Mouse (Mus musculus): ENCODE results near the gene Prm2. TPM values are rescaled to one million over a fixed set of nuclear protein-coding genes. Genes with fewer than 3 reads are reported as not detected.

Prm2 gene
- polyA plus RNA-seq (2014; fragmentation: Nextera tagmentation; extraction: Ambion mirVana), result not detected in 2 replicates

DNA sequence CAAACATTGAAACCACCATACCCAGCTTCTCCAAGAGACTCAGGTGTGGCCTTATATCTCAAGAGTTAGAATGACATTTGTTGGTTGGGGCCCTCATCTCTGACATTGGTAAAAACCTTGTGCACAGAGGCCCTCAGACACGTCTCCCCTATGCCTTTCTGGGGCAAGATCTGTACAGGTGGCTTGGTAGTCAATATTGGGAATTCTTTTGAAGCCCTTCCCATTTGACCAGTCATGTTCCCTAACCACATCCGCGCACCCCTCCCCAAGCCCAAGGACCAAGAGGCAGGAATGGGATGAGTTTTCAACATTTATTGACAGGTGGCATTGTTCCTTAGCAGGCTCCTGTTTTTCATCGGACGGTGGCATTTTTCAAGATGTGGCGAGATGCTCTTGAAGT lies at the start of gene Prm2:
Gene Prm2, minus strand, starts transcription at position 101 of the 400 bp plus-strand sequence.
- no peaks in the 10 kb centered on the region for H3K4me1 ChIP-seq (ENCODE audit: control insufficient read depth, insufficient read depth, low read length)
- no peak within 1 kb of the TSS for H3K4me2 ChIP-seq (ENCODE audit: low read depth, low read length)
- no peak for ATAC-seq (ENCODE audit: low read depth)
- 76% methylated on average over 6 of the region's 6 CpGs for WGBS
- H3K27ac ChIP-seq (ENCODE audit: low read depth, low read length), result no peak within 1 kb of the TSS
- H3K9me3 ChIP-seq (ENCODE audit: control insufficient read depth, low read length), result no peaks in the 10 kb centered on the region
- no peaks in the 10 kb centered on the region; the same call in 1 of the 2 replicates for H3K27me3 ChIP-seq (ENCODE audit: control insufficient read depth, insufficient read depth, low read length)
- H3K9ac ChIP-seq (replicated peaks; ENCODE audit: low read depth, low read length), result no peak within 1 kb of the TSS
- no peak within 1 kb of the TSS for H3K4me3 ChIP-seq (ENCODE audit: low read depth, low read length)
- H3K36me3 ChIP-seq (ENCODE audit: control insufficient read depth, insufficient read depth, low read length), result no peaks in the 10 kb centered on the region

- H3K36me3 ChIP-seq (ENCODE audit: control insufficient read depth, insufficient read depth, low read length), result no peaks in the 10 kb centered on the region
- WGBS, result 67% methylated on average over 6 of the region's 6 CpGs
- no peak overlapping the region for H3K9ac ChIP-seq (replicated peaks; ENCODE audit: low read depth, low read length)
- no peak overlapping the region for H3K4me3 ChIP-seq (ENCODE audit: low read depth, low read length)
- no peak overlapping the region for H3K27ac ChIP-seq (ENCODE audit: low read depth, low read length)
- H3K4me1 ChIP-seq (ENCODE audit: control insufficient read depth, insufficient read depth, low read length), result no peaks in the 10 kb centered on the region
- ATAC-seq (ENCODE audit: low read depth), result no peak
- no peak overlapping the region for H3K4me2 ChIP-seq (ENCODE audit: low read depth, low read length)
- H3K9me3 ChIP-seq (ENCODE audit: control insufficient read depth, low read length), result no peaks in the 10 kb centered on the region
- H3K27me3 ChIP-seq (ENCODE audit: control insufficient read depth, insufficient read depth, low read length), result no peaks in the 10 kb centered on the region
These were observed 48.4 kb upstream of the Prm2 start for GRCm38 (mm10) chr16:10844319-10844670.

- Histone ChIP-seq H3K4me3 (ENCODE audit: low read depth, low read length) (no peak overlapping the region), H3K36me3 (ENCODE audit: control insufficient read depth, insufficient read depth, low read length) (no peaks in the 10 kb centered on the region), H3K4me1 (ENCODE audit: control insufficient read depth, insufficient read depth, low read length) (no peaks in the 10 kb centered on the region), H3K27ac (ENCODE audit: low read depth, low read length) (no peak overlapping the region), H3K9ac (replicated peaks; ENCODE audit: low read depth, low read length) (no peak overlapping the region), H3K9me3 (ENCODE audit: control insufficient read depth, low read length) (no peaks in the 10 kb centered on the region), H3K4me2 (ENCODE audit: low read depth, low read length) (peak overlapping the region; percentile 30; the same call in 1 of the 2 replicates), H3K27me3 (ENCODE audit: control insufficient read depth, insufficient read depth, low read length) (no peaks in the 10 kb centered on the region)
- WGBS, result 28% methylated on average over 18 of the region's 18 CpGs
- ATAC-seq (ENCODE audit: low read depth), result peak; percentile 54; the same call in 1 of the 2 replicates
These were observed 47.8 kb upstream of the Prm2 start for GRCm38 (mm10) chr16:10843486-10844318.

DNA sequence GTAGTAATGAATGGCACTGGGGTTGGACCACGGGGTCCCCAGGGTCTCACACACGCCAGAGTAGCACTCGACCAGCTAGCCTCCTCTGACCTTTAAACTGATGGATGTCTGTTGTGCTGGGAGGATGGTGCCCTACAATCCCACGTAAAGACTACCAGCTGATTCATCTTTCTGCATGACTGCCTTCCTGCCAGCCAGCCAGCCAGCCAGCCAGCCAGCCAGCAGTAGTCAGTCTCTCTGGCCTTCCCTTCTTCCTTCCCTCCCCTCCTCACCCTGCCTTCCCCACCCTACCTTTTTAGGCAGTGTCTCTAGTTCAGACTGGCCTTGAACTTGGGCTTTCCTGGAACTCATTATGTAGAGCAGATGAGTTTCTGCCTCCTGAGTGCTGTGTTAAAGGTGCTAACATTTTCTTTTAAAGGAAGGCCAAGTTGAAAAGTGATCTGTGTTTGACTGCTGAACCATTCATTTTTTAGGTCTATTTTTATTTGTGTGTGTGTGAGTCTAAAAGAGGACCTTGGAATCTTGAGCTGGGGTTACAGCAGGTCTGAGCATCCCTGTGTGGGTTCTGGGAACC lies 46.4 kb upstream of the Prm2 start:
- H3K4me2 ChIP-seq (ENCODE audit: low read depth, low read length), result no peak overlapping the region
- no peak overlapping the region for H3K9ac ChIP-seq (replicated peaks; ENCODE audit: low read depth, low read length)
- H3K4me3 ChIP-seq (ENCODE audit: low read depth, low read length), result no peak overlapping the region
- no peak overlapping the region for H3K27ac ChIP-seq (ENCODE audit: low read depth, low read length)
- no peaks in the 10 kb centered on the region for H3K4me1 ChIP-seq (ENCODE audit: control insufficient read depth, insufficient read depth, low read length)
- 56% methylated on average over 4 of the region's 4 CpGs for WGBS
- H3K36me3 ChIP-seq (ENCODE audit: control insufficient read depth, insufficient read depth, low read length), result no peaks in the 10 kb centered on the region
- H3K27me3 ChIP-seq (ENCODE audit: control insufficient read depth, insufficient read depth, low read length), result no peaks in the 10 kb centered on the region
- no peak for ATAC-seq (ENCODE audit: low read depth)
- no peaks in the 10 kb centered on the region for H3K9me3 ChIP-seq (ENCODE audit: control insufficient read depth, low read length)

- Histone ChIP-seq H3K27me3 (ENCODE audit: control insufficient read depth, insufficient read depth, low read length) (no peaks in the 10 kb centered on the region), H3K9ac (replicated peaks; ENCODE audit: low read depth, low read length) (no peak overlapping the region), H3K36me3 (ENCODE audit: control insufficient read depth, insufficient read depth, low read length) (no peaks in the 10 kb centered on the region), H3K27ac (ENCODE audit: low read depth, low read length) (no peak overlapping the region), H3K4me3 (ENCODE audit: low read depth, low read length) (no peak overlapping the region), H3K4me1 (ENCODE audit: control insufficient read depth, insufficient read depth, low read length) (no peaks in the 10 kb centered on the region), H3K4me2 (ENCODE audit: low read depth, low read length) (no peak overlapping the region), H3K9me3 (ENCODE audit: control insufficient read depth, low read length) (no peaks in the 10 kb centered on the region)
- 96% methylated on average over 12 of the region's 14 CpGs for WGBS
- ATAC-seq (ENCODE audit: low read depth), result no peak
These were observed 44.1 kb upstream of the Prm2 start for GRCm38 (mm10) chr16:10840018-10840417.

DNA sequence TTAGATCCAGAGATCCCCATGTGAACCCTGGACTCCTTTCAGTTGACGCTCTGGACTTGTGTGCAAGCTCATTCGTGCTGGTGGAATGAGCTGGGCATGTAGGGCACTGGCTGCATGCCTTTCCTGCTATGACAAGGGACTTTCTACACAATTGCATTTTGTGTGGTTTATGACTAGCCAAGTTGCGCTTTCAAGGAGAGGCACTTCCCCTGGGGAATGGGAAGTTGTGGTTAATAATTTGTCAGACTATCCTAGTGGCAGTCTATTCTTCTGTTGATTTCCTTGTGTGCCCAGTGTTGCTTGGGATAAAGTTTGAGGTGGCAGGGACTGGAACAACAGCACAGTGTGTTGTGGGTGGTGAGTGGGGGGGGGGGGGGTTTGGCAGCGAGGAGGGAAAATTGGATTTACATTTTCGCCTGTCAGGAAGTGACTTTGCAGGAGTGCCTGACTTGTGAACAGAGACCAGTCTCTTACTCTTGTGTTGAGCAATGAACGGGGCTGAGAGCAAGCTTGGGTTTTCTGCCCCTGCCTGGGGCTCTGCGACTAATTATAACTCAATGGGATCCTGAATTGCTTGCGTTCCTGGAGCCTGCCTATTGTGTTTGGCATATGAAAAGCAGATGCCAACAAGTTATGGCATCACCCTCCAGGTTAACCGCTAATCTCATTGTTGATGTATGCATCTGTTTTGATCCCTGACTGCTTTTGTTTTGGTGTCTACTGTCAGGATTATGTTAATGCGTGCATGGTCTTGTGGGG lies 42.7 kb upstream of the Prm2 start:
- H3K27ac ChIP-seq (ENCODE audit: low read depth, low read length), result no peak overlapping the region
- no peak overlapping the region for H3K9ac ChIP-seq (replicated peaks; ENCODE audit: low read depth, low read length)
- H3K4me2 ChIP-seq (ENCODE audit: low read depth, low read length), result no peak overlapping the region
- no peaks in the 10 kb centered on the region for H3K4me1 ChIP-seq (ENCODE audit: control insufficient read depth, insufficient read depth, low read length)
- ATAC-seq (ENCODE audit: low read depth), result no peak
- H3K27me3 ChIP-seq (ENCODE audit: control insufficient read depth, insufficient read depth, low read length), result no peaks in the 10 kb centered on the region
- whole genome bisulfite sequencing, result 36% methylated on average over 10 of the region's 10 CpGs
- H3K36me3 ChIP-seq (ENCODE audit: control insufficient read depth, insufficient read depth, low read length), result no peaks in the 10 kb centered on the region
- no peaks in the 10 kb centered on the region for H3K9me3 ChIP-seq (ENCODE audit: control insufficient read depth, low read length)
- no peak overlapping the region for H3K4me3 ChIP-seq (ENCODE audit: low read depth, low read length)

- H3K27ac ChIP-seq (ENCODE audit: low read depth, low read length), result no peak overlapping the region
- no peaks in the 10 kb centered on the region for H3K4me1 ChIP-seq (ENCODE audit: control insufficient read depth, insufficient read depth, low read length)
- WGBS, result 78% methylated on average over 1 of the region's 1 CpGs
- H3K4me2 ChIP-seq (ENCODE audit: low read depth, low read length), result no peak overlapping the region
- H3K4me3 ChIP-seq (ENCODE audit: low read depth, low read length), result no peak overlapping the region
- H3K9ac ChIP-seq (replicated peaks; ENCODE audit: low read depth, low read length), result no peak overlapping the region
- ATAC-seq (ENCODE audit: low read depth), result no peak
- no peaks in the 10 kb centered on the region for H3K27me3 ChIP-seq (ENCODE audit: control insufficient read depth, insufficient read depth, low read length)
- H3K36me3 ChIP-seq (ENCODE audit: control insufficient read depth, insufficient read depth, low read length), result no peaks in the 10 kb centered on the region
- no peaks in the 10 kb centered on the region for H3K9me3 ChIP-seq (ENCODE audit: control insufficient read depth, low read length)
These were observed 42.0 kb upstream of the Prm2 start for GRCm38 (mm10) chr16:10837903-10838302.

DNA sequence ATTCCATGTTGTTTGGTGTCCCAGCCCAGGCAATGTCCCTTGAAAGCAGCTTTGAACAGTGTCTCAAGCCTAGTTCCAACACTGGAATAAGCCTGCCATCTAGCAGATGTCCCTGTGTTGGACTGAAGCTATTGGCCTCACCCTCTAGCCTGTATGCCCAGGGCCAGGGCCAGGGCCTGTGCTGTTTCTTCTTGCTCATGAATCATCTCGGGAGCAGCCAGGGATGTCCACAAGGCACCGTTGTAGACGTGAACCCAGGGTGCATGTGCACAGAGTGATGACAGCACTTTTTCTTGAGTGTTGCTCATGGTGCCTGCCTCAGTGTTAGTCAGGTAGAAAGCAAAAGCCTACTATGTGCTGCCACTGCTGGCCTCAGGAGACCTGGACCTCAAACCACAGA lies 41.3 kb upstream of the Prm2 start:
- 78% methylated on average over 3 of the region's 3 CpGs for WGBS

DNA sequence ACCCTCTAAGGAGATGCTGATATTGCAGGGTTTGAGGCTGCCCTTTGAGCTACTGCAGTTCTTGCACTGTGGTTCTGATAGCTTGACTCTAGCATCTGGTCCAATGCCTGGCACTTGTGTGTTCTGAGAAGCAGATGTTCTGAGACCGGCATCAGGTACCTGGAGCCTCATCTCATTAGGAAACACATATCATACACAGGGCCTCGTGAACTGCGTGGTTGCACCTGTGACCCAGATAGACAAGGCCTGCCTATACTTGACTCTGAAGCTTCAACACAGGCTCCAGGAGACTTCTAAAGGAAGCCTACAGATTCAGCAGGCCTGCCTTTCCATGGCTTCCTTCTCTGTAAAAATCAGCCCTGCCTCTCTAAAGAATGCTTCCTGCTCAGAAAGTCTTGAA lies 40.5 kb upstream of the Prm2 start:
- WGBS, result 92% methylated on average over 3 of the region's 3 CpGs
- Histone ChIP-seq H3K4me2 (ENCODE audit: low read depth, low read length) (no peak overlapping the region), H3K27me3 (ENCODE audit: control insufficient read depth, insufficient read depth, low read length) (no peaks in the 10 kb centered on the region), H3K4me3 (ENCODE audit: low read depth, low read length) (no peak overlapping the region), H3K27ac (ENCODE audit: low read depth, low read length) (no peak overlapping the region), H3K9ac (replicated peaks; ENCODE audit: low read depth, low read length) (no peak overlapping the region), H3K4me1 (ENCODE audit: control insufficient read depth, insufficient read depth, low read length) (no peaks in the 10 kb centered on the region), H3K9me3 (ENCODE audit: control insufficient read depth, low read length) (no peaks in the 10 kb centered on the region), H3K36me3 (ENCODE audit: control insufficient read depth, insufficient read depth, low read length) (no peaks in the 10 kb centered on the region)
- ATAC-seq (ENCODE audit: low read depth), result no peak

More for the DNA sequence above, 41.3 kb upstream of the Prm2 start:
- ATAC-seq (ENCODE audit: low read depth), result no peak
- H3K27ac ChIP-seq (ENCODE audit: low read depth, low read length), result no peak overlapping the region
- no peak overlapping the region for H3K4me2 ChIP-seq (ENCODE audit: low read depth, low read length)
- no peak overlapping the region for H3K9ac ChIP-seq (replicated peaks; ENCODE audit: low read depth, low read length)
- no peaks in the 10 kb centered on the region for H3K9me3 ChIP-seq (ENCODE audit: control insufficient read depth, low read length)
- no peaks in the 10 kb centered on the region for H3K4me1 ChIP-seq (ENCODE audit: control insufficient read depth, insufficient read depth, low read length)
- no peaks in the 10 kb centered on the region for H3K27me3 ChIP-seq (ENCODE audit: control insufficient read depth, insufficient read depth, low read length)
- no peaks in the 10 kb centered on the region for H3K36me3 ChIP-seq (ENCODE audit: control insufficient read depth, insufficient read depth, low read length)
- H3K4me3 ChIP-seq (ENCODE audit: low read depth, low read length), result no peak overlapping the region

All from neural tube, embryonic 14.5 days (tissue).